Mouse (Mus musculus) G1E (cell line): ENCODE measurements around the gene Exosc8. TPM values are rescaled to one million over a fixed set of nuclear protein-coding genes. Genes with fewer than 3 reads are reported as not detected.
"Not testable (repeated sequence)": the region's sequence is repeated elsewhere in the genome, so short reads cannot be mapped to it uniquely, and the experiment has no call there.

Source experiments
- ATAC-seq: 2 replicates; pipeline ENCODE4 v1.8.0; 2016; ENCODE audit warnings: mild to moderate bottlenecking; ENCODE audit not compliant: insufficient number of reproducible peaks, poor library complexity, low FRiP score, severe bottlenecking; ENCODE audit errors: extremely low read depth
- DNase-seq: peaks from one replicate; pipeline ENCODE4 v3.0.0; 2012; ENCODE audit warnings: low spot score
- H3K27me3 ChIP-seq: 2 replicates; pipeline ENCODE4 v1.6.1; 2012; ENCODE audit warnings: mild to moderate bottlenecking, low read length, inconsistent platforms; ENCODE audit not compliant: insufficient read depth
- H3K36me3 ChIP-seq: replicated peaks from 2 replicates; pipeline ENCODE3; 2012; ENCODE audit warnings: mild to moderate bottlenecking, inconsistent platforms
- H3K4me1 ChIP-seq: 2 replicates; pipeline ENCODE4 v1.6.1; 2012; ENCODE audit warnings: low read depth, low read length, inconsistent platforms, mixed read lengths; ENCODE audit not compliant: insufficient read depth
- H3K4me3 ChIP-seq: 2 replicates; pipeline ENCODE4 v1.5.1; 2012; ENCODE audit warnings: low read depth, mild to moderate bottlenecking, inconsistent platforms, low read length, moderate library complexity, mixed read lengths
- H3K9me3 ChIP-seq: replicated peaks from 2 replicates; pipeline ENCODE4 v1.6.1; 2012; ENCODE audit warnings: inconsistent platforms
- CTCF ChIP-seq: IDR thresholded peaks from 2 replicates; pipeline ENCODE4 v1.5.1; 2012; ENCODE audit warnings: low read depth, low read length, inconsistent platforms, mixed read lengths
- GATA1 ChIP-seq: IDR thresholded peaks from 2 replicates; pipeline ENCODE4 v1.6.1; 2012; ENCODE audit warnings: borderline replicate concordance, low read length, inconsistent platforms, mixed read lengths
- GATA2 ChIP-seq: IDR thresholded peaks from 2 replicates; pipeline ENCODE4 v1.6.1; 2012; ENCODE audit warnings: low read depth, low read length, inconsistent platforms, borderline replicate concordance
- POLR2AphosphoS5 ChIP-seq: IDR thresholded peaks from 2 replicates; pipeline ENCODE4 v1.6.1; 2012; ENCODE audit warnings: low read depth, low read length, inconsistent platforms; ENCODE audit not compliant: insufficient replicate concordance
- TAL1 ChIP-seq: conservative IDR thresholded peaks from 2 replicates; pipeline ENCODE4 v1.6.1; 2012; ENCODE audit warnings: low read depth, low read length, inconsistent platforms, mixed read lengths
- polyA plus RNA-seq: library from polyadenylated mRNA; stranded (reverse); fragments of >175 nt; gene quantifications from 2 replicates; pipeline ENCODE4 v1.2.3, GENCODE M21; 2012
- total RNA-seq, 2 experiments: library from RNA; stranded (forward) in 1 of 2; stranded (reverse) in 1 of 2; fragments of 200-1000 nt in 1 of 2; fragments of >200 nt in 1 of 2; fragmentation: Nextera tagmentation in 1 of 2; gene quantifications; 2 replicates each; pipeline ENCODE4 v1.2.3; 2014 to 2017

The Exosc8 gene
- total and polyA plus RNA-seq, 3 experiments = 57.9 to 274 (median 207) TPM

GRCm38 (mm10) chr3:54714253-54714652 is 20.9 kb downstream of the Exosc8 start, which contains the start of gene Gm21958:
TSS of gene Gm21958 (minus strand) at chr3:54714353.
- Histone ChIP-seq H3K27me3 (no peaks in the 10 kb centered on the region), H3K36me3 (peaks cover 89% of the 10 kb centered on the region), H3K9me3 (no peaks in the 10 kb centered on the region), H3K4me1 (peaks cover 7% of the 10 kb centered on the region; the same call in 1 of the 2 replicates), H3K4me3 (no peak within 1 kb of the TSS)
- TF ChIP-seq TAL1 (no peak), GATA1 (no peak), GATA2 (no peak), CTCF (no peak), POLR2AphosphoS5 (no peak)
- ATAC-seq (no peak), DNase-seq (no peak)

- no peaks in the 10 kb centered on the region for H3K4me1 ChIP-seq
- H3K9me3 ChIP-seq = no peaks in the 10 kb centered on the region
- peaks cover 87% of the 10 kb centered on the region for H3K36me3 ChIP-seq
- no peak overlapping the region for H3K4me3 ChIP-seq
- TF ChIP-seq GATA1 (no peak), GATA2 (no peak), TAL1 (no peak), POLR2AphosphoS5 (no peak), CTCF (no peak)
- DNase-seq (no peak), ATAC-seq (no peak)
- no peaks in the 10 kb centered on the region for H3K27me3 ChIP-seq
These were observed 26.2 kb downstream of the Exosc8 start for GRCm38 (mm10) chr3:54708972-54709371.

- H3K4me3 ChIP-seq, H3K9me3 ChIP-seq, DNase-seq, ATAC-seq, H3K27me3 ChIP-seq, H3K4me1 ChIP-seq: not testable (repeated sequence)
- peaks cover 82% of the 10 kb centered on the region for H3K36me3 ChIP-seq
These were observed 31.1 kb downstream of the Exosc8 start for GRCm38 (mm10) chr3:54704106-54704505.

GRCm38 (mm10) chr3:54699759-54700301 is 35.4 kb downstream of the Exosc8 start:
- Histone ChIP-seq H3K36me3 (peaks cover 78% of the 10 kb centered on the region), H3K4me3 (no peak overlapping the region), H3K9me3 (no peaks in the 10 kb centered on the region), H3K27me3 (no peaks in the 10 kb centered on the region), H3K4me1 (peaks cover 18% of the 10 kb centered on the region; the same call in 1 of the 2 replicates)
- TF ChIP-seq POLR2AphosphoS5 = no peak
- no peak for TF ChIP-seq GATA2
- TF ChIP-seq CTCF = no peak
- TF ChIP-seq TAL1 = no peak
- TF ChIP-seq GATA1 = no peak
- ATAC-seq = no peak
- DNase-seq = no peak

GRCm38 (mm10) chr3:54693056-54693415 is 42.2 kb downstream of the Exosc8 start:
- Histone ChIP-seq H3K36me3 (peaks cover 33% of the 10 kb centered on the region), H3K4me3 (peak overlapping the region; percentile 85), H3K9me3 (no peaks in the 10 kb centered on the region), H3K27me3 (no peaks in the 10 kb centered on the region), H3K4me1 (peaks cover 29% of the 10 kb centered on the region)
- no peak for TF ChIP-seq GATA1
- peak; percentile 49 for DNase-seq
- ATAC-seq = no peak

GRCm38 (mm10) chr3:54692202-54693055 is 42.8 kb downstream of the Exosc8 start, which contains the start of gene Supt20:
TSS of gene Supt20 (plus strand) at chr3:54692807.
- no peaks in the 10 kb centered on the region for H3K27me3 ChIP-seq
- H3K4me1 ChIP-seq = peaks cover 29% of the 10 kb centered on the region
- TF ChIP-seq CTCF = no peak
- no peak for TF ChIP-seq GATA2
- TF ChIP-seq GATA1 = no peak
- no peak for TF ChIP-seq POLR2AphosphoS5
- no peak for TF ChIP-seq TAL1
- peaks cover 27% of the 10 kb centered on the region for H3K36me3 ChIP-seq
- ATAC-seq (peak; percentile 99), DNase-seq (peak; percentile 87)
- H3K9me3 ChIP-seq = no peaks in the 10 kb centered on the region
- H3K4me3 ChIP-seq = peak within 1 kb of the TSS; percentile 85
